Mouse (Mus musculus): ENCODE data around the gene Nol10.

Gene Nol10

DNA sequence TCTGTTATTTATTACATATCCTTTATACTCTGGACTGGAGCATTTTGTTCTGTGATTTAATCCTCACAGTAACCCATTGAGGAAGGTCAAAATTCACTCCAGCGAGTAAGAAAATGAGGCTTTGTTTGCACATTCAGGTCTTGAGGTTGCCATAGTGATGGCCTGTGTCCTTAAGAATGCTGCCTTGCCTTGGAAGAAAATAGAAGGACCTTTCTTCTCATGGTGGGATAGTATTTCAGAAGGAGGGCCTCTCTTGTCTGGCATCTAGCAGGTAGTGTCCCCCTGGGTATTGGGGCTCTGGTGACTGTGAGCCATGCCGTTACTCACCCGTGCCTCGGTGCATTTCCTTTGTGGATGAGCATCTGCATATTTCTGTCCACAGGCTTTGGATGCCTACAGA lies 12.4 kb downstream of the Nol10 start:
- in situ Hi-C loops (cut with MboI, MseI): loop anchor here (25.0 kb wide), 1 partner anchor 427 kb away; no protein-coding TSS in a partner anchor

DNA sequence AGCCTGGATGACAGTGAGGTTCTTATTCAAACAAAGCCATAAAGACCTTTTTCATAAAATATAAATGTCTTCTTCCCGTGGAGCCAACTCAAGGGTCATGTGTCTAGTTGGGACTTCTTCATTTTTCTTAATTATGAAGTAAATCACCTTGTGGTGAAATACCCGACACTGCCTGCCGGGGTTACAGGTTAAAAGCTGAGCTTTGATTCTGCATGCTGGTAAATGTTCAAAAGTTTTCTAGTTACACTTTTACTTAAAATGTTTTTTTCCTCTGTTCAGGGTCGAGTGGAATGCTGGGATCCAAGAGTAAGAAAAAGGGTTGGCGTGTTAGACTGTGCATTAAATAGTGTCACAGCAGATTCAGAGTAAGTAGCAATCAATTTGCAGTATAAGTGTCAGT lies 14.1 kb downstream of the Nol10 start:
- in situ Hi-C loops (cut with MboI, MseI): loop anchor here (25.0 kb wide), 1 partner anchor 425 kb away; no protein-coding TSS in a partner anchor

DNA sequence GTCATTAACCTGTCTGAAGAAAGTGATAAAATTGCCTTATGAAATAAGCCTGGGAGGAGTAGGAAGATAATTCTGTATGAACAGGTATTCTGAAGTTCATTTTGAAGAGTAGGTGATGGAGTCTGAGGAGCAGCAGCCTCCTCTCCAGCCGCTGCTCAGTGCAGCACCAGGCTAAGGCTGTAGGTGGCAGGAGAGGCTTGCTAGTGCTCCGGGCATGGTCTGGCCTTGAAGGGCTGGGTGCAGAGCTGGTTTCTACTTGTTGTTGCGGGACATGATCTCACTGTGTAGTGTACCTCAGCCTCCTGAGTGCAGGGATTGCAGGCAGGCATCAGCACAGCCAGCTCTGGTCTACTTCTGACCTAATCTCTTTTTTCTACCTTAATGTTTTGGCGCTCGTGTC lies 18.7 kb downstream of the Nol10 start:
- in situ Hi-C loops (cut with MboI, MseI): loop anchor here (25.0 kb wide), 1 partner anchor 420 kb away; no protein-coding TSS in a partner anchor

DNA sequence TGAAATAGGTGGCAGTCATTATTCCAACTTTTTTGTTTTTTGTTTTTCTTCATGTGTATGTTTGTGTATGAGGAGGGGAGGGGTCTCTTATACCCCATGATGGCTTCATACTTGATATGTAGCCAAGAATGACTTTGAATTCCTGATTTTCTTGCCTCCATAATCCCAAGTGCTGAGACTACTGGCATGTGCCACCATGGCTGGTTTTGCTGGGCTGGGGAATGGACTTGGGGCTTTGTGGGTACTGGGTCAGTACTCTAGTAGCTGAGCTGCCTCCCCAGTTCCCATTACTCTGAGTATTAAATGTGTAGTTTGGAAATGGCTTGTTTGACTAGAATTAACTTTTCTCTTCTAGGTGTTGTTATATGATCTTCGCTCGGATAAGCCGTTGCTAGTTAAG lies 20.9 kb downstream of the Nol10 start:
- in situ Hi-C loops (cut with MboI, MseI): loop anchor here (25.0 kb wide), 1 partner anchor 418 kb away; no protein-coding TSS in a partner anchor

DNA sequence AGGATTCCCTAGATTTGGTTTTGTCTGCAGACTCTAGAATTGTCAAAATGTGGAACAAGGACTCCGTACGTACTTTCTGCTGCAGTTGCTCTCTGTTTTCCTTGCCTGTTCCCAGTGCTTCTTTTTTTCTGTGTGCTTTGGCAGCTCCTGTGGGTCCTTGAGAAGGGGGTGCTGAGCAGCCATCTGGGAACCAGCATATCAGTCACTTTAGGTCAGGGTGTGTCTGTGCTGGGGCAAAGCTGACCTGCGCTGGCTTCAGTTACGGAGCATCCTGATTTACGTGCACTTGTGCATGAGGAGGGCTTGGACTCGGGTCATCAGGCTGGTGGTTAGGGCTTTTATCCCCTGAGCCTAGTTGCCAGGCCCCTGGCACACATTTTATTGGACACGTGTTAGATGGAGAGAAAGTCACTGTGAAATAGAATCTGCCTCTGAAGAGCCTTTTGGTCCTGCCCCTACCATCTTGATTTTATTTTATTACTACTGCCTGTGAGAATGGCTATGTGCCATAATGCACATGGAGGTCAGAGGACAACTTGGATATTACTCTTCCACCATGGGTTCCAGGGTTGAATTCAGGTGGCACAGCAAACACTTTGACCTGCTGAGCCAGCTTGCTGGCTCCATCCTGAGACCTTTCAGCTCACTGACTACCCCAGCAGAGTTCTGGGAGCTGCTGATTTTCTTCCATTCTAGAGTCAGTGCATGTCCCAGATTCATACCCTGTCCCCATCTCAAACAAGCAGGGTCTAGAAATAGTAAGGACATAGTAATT lies 21.5 kb downstream of the Nol10 start:
- in situ Hi-C loops (cut with MboI, MseI): loop anchor here (5.0 to 25.0 kb wide), 2 partner anchors 183 to 418 kb away; no protein-coding TSS in a partner anchor

DNA sequence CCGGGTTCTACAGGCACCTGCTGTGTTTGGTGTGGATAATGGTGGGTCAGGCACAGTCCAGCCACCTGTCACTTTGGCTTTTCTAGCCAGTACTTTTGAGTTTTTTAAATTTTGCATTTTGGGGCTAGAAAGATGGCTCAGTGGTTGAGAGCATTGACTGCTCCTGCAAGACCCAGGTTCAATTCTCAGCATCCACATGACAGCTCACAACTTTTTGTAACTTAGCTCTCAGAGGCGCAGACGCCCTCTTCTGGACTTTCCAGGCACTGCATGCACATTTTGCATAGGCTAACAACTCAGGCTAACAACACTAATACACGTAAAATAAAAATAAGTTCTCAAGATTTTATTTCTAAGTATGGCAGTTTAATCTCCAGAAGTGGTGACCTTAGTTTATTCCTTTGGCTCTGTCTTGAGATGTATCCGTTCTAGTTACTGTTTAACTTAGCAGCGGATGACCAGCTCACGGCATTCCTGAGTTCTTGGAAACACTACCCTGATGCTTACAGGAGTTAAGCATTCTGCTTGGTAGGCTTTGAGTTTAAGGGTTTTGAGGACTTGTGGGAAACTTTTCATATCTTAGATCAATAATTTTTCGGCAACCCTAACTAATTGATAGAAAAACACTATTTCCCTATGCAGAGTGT lies 23.5 kb downstream of the Nol10 start:
- in situ Hi-C loops (cut with MboI, MseI): loop anchor here (5.0 to 25.0 kb wide), 2 partner anchors 181 to 416 kb away; no protein-coding TSS in a partner anchor

DNA sequence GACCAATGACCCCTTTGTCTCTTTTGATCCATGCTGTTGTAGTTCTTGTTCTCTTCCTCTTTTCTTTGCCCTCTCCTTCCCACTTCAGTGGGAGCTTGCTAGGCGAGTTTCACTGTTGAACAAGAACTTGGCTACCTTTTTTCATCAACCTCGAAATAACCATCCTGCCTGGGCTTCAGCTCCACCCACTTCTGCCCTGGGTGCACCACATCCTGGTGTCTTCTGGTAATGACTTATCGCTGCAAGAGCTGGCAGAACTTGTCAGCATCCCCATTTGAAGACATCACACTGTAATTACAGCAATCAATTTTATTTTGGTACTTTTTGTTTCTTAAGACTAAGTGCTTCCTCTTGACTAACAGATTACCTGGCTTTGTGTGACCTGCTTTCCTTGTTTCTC lies 24.4 kb downstream of the Nol10 start:
- in situ Hi-C loops (cut with MboI, MseI): loop anchor here (5.0 to 25.0 kb wide), 2 partner anchors 180 to 415 kb away; no protein-coding TSS in a partner anchor

DNA sequence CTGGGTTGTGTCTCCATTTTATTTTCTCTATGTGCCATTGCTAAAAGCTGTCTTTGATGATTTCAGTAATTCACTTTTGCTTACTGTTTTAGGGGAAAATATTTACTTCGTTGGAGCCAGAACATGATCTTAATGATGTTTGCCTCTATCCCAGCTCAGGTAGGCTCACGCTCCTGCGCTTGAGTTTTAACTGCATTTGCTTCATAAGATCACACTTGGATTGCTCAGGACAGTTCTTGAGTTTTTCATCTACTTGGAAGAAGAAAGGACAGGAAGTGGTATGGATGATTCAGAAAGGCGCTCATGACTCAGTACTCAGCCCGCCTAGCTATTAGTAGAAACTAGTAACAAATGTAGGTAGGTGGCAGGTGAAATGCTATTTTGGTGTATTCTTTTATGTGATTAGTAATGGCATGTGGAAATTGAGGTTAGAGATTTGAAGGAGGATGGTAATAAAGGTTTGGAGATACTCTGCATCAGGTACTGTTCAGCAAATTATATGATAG lies 25.3 kb downstream of the Nol10 start:
- in situ Hi-C loops (cut with MboI, MseI): loop anchor here (5.0 to 25.0 kb wide), 2 partner anchors 179 to 414 kb away; no protein-coding TSS in a partner anchor

DNA sequence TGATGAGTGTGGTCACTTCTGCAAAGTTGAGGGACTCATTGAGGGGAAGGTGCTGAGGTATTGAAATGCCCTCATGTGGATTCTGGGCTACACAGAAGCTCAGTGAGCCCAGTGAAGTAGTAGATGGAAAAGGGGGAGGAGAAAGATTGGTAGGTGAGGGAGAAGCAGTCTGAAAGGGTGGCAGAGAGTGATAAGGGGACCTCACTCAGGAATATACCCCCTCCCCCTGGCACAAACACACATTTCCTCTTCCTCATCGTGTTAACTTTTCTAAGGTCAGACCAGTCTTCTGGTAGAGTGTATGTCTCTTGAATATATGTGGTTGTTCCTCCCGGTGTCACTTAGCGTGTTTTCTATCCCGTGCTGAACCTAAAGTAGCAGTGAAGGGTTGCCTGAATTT lies 27.0 kb downstream of the Nol10 start:
- in situ Hi-C loops (cut with MboI, MseI): no loop called here

DNA sequence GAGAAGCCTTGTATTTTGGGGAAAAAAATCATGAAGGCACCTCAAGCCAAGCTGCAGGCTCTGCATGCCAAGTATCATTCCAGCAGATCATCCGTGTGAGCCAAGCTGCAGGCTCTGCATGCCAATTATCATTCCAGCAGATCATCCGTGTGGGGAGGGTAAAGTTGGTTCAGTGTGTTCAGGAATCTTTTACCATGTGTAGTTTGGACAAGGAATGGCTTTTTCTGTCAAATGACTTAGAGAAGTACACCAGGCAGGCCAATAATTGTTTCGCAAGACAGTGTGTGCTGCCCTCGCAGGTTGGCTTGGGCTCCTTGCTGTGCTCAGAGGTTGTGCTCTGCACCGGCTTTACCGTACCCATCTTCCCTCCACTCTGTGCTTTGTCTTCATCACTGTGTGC lies 28.3 kb downstream of the Nol10 start:
- in situ Hi-C loops (cut with MboI, MseI): no loop called here

DNA sequence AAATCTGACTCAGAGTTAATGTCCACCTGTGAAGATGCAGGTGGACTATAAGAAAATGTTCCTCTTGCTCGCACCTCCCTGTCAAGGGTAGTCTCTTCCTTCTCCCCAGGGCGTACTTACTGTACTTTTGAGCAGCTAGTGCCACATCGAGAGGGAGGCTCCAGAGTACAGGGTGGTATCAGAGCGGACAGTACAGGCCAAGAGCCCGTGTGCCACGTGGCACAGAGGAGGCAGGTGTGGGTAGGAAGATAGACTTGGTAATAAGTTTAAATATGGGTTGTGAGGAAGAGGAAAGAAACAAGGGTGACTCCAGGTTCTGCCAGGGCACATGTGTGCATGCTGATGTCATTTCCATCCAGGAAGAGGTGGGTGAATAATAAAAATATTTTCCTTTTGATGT lies 32.7 kb downstream of the Nol10 start:
- in situ Hi-C loops (cut with MboI, MseI): no loop called here

DNA sequence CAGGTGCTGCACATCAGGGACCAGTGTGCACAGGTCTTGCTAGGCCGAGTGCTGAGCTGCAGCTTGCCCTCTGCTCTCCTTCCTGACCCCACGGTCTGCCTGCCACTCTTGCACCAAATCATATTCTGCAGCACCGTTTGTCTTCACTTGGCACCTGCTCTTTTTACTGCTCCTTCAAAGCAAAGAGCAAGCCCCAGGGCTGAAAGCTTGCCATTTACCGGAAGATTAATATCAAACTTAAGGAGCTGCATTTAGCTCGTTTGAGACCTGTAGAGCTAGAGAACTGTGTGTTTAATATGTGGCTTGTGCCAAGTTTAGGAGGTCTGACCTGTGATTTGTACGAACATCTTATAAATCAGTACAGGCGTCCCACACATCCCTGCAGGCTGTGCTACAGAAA lies 34.5 kb downstream of the Nol10 start:
- in situ Hi-C loops (cut with MboI, MseI): no loop called here

DNA sequence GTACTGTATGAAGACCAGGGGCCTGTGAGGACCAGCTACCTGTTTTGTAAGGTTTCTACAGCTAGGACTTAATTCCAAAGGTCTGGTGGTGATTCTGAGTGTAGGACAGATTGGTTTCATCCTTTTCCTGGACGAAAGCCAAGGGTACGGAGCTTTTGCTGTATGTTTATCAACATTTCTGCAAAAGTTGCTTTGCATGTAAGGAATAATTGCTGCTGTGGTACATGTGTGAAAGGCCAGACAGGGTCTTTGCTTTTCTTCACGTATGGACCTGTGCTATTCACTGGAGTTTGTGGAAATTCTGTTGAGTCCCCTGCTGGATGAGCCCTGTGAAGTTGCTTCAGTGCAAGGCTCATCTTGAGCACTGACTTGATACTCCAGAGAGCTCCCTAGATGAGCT lies 38.6 kb downstream of the Nol10 start:
- in situ Hi-C loops (cut with MboI, MseI): no loop called here

DNA sequence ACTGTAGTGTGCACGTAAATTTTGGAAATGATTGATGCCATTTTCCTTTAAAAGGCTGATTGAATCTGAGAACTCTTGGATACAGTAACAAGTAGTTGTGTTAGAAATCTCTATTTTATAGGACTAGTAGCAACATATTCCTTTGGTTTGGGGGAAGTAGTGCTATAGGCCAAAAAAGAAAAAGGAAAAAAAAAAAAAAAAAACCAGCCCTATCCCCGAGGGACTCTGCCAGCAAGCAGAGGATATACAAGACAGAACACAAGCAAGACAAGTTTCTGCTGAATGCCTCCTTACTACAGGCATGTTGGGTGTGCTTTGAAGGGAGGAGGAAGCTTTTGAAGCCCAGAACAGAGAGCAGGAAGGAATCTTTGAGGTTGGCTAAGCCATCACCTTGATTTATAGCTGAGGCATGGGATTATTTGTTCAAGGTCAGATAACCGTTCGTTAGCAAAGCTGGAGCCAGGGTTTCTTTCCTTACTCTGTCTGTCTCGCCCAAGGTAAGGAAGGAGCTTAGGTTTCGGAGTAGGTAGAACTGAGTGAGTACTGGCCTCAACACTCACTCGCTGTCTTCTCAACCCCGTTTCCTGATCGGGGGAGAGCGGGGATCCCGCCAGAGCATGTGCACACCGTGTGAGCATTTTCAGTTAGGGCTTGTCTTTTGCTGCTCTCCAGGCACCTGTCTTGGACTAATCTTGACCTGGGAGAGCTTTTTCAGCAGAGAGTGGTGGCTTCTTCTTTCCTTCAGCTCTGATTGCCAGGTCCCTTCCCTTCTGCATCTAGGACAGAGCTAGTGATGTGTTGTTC lies 39.3 kb downstream of the Nol10 start:
- in situ Hi-C loops (cut with MboI, MseI): no loop called here

DNA sequence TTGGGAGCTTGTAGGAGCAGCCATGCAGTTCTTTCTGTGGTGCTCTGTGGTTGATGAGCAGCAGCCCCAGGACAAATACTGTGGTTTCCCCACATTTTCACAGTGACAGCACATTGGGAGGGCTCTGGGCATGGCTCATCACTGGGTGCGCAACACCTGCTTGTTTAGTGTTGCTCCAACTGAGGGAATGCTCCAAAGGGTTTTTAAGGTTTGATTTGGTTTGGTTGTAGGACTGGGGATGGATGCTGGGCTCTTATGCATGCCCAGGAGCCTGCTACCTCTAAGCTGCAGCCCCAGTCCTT lies 39.8 kb downstream of the Nol10 start:
- in situ Hi-C loops (cut with MboI, MseI): no loop called here

DNA sequence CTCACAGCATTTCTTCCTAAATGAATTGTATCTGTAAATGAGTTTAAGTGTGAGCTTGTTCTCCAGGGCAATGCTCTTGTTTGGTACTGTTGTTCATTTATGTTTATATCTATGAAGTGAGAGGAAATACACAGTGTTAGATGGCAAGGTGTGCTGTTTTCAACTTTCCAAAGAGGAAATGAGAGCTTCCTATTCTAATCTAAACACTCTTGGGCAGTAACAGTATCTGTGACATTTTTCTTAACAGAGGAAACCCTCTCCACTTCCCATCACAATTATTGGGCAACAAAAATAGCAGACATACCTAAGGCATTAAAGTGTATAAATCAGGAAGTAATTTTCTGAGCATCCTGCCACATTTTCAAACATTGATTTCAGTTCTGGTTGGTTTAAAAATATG lies 41.8 kb downstream of the Nol10 start:
- in situ Hi-C loops (cut with MboI, MseI): no loop called here

DNA sequence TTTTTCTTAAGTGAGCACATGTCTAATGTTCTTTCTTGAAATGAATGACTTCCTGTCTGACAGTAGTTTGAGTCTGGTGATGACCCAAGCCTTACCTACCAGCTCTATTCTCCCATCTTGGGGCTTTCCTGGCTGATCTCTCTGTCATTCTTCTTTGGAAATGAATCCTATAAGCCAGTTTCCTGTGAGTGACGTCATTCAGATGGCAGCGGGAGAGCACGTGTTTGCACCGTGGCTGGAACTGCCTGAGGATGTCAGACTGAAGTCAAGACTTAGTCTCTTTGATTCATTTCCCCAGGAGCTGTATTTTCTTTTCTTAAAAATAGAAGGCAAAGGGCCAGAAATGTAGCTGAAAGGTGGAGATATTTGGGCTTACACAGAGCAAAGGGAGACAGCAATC lies 42.3 kb downstream of the Nol10 start:
- in situ Hi-C loops (cut with MboI, MseI): no loop called here

DNA sequence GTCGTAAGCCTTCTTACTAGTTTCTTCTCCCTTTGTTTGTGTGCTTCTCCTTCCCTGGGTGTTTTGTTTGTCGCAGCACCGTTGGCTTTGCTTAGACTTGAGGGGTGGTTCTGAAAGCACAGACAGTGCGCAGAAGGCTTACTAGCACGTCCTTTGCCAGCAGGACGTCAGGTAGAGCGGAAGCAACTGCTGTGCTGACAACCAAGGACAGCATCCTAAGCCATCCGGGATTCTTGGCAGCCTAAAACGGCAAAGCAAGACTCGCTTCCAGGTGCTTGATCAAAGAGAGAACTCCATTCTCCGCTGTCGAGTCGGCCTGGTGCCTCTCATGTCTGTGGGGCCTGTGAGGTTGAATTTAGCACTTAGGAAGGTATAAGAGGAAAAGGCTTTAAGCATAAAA lies 44.9 kb downstream of the Nol10 start:
- in situ Hi-C loops (cut with MboI, MseI): no loop called here

DNA sequence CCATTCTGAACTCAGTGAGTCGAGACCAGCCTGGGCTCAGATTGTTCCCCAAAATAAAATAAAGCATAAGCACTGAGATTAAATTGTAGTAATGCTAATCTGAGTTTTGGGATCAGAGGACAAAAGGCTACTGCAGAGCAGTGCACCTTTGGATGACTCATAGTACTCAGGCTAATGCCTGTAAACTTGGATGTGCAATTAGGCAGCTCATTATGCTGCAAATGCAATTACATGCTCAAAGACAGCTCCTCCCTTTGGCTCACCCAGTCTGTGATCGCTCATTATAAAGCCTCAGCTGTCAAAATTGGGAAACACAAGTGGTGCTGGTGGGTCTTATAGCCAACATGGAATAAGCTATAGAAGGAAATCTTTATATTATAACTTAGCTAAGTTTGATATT lies 48.9 kb downstream of the Nol10 start:
- in situ Hi-C loops (cut with MboI, MseI): no loop called here

DNA sequence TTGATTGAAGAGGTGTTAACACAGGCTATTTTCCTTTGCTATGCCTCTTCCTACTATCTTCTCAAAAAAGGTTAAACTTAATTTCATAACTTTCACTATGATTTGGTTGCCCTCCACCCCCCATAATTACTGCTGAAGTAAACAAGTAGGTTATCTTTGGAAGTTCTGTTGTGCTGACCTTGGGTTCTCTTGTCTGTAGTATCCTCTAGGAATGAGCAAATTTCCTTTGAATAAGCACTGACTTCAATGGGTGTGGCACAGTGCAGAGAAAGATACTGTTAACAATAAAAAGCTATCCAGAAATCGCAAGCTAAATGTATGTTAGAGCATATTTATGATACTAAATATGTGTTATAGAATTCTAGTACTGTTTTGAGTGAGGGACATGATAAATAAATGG lies 53.2 kb downstream of the Nol10 start:
- in situ Hi-C loops (cut with MboI, MseI): loop anchor here (10.0 kb wide), 1 partner anchor 127 kb away; no protein-coding TSS in a partner anchor

DNA sequence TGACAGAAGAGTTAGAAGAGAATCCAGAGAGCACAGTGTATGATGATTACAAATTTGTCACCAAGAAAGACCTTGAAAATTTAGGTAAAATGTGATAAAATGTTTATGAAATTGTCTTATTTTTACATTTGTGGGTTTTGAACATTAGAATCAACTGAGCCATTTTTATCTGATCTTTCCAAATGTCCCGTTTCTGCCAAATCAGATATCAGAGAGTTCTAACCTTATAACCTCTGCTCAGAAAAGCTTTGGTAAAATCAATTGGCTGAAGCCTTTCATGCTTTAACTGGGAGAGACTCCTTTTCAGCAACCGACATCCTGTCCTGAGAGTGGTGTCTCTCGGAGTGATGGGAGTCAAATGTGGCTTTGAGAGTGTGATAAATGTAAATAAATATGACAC lies 53.9 kb downstream of the Nol10 start:
- in situ Hi-C loops (cut with MboI, MseI): loop anchor here (10.0 kb wide), 1 partner anchor 127 kb away; no protein-coding TSS in a partner anchor

DNA sequence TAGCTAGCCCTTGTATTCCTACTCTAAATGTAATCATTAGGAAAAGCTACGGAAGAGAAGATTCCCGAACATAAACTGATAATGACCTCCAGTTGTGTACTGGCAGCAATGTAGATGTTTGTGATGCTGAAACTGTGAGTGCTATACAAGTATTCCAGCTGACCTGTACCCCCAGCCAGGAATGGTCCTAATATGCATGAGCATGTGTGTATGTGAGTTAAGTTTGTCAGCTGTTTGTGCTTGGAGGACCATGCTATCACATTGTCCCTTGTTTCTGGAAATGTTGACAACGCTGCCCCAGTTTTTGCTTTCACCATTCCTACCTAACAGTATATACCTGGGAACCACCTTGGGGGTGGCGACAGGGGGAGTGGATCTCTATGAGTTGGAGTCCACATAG lies 55.7 kb downstream of the Nol10 start:
- in situ Hi-C loops (cut with MboI, MseI): loop anchor here (10.0 kb wide), 1 partner anchor 129 kb away; no protein-coding TSS in a partner anchor

Measured in T-helper 2 cell (primary cell).